10 mouse cellular contexts compared by ENCODE assay signal in the genomic region with DNA sequence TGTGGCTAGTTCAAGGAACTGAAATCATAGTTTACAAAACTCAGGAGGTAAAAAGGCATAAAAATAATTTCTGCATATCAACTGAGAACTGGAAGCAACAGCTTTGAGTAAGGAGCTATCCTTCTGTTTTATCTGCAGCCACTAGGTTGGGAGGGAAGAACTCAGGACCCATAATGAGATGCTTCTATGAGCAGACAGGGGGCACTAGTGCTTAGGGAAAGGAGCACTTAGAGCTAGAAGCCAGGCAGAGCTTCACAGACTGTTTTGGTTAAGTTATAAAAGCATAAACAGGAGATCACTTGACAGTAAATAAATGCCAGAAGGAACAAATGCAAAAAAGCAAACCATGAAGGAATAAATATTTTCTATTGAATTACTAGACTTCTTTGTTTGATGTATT. TPM values are rescaled to one million over a fixed set of nuclear protein-coding genes. Genes with fewer than 3 reads are reported as not detected.
DNase-seq lines count a peak whose midpoint lies in the region; ATAC-seq and TF ChIP-seq lines count a peak whose summit lies in the region.
"Had no signal": no experiment of that assay in that cellular context is flagged by ENCODE, and none has a peak within 500 bp of the region (broad histone marks: within the 10 kb centered on the region; RNA-seq: fewer than 3 reads in every experiment).

No protein-coding gene starts in this region.

- H3K9me3 ChIP-seq in liver, embryonic 12.5 days (replicated peaks): no peaks in the 10 kb centered on the region
- H3K9me3 ChIP-seq: midbrain, embryonic 12.5 days had no signal

- H3K4me2 ChIP-seq in liver, embryonic 12.5 days: no peak overlapping the region
- H3K4me2 ChIP-seq: midbrain, embryonic 12.5 days had no signal

- TF ChIP-seq CTCF in cerebellum, adult 2 months (IDR thresholded peaks at IDR 0.05; ENCODE audit: borderline replicate concordance, insufficient read depth, low read depth, low read length): peak; percentile 74

- no peak overlapping the region for H3K27ac ChIP-seq in liver, embryonic 12.5 days
- H3K27ac ChIP-seq in cerebellum, adult 2 months (ENCODE audit: insufficient read depth, low read length): no peak overlapping the region
- H3K27ac ChIP-seq: midbrain, embryonic 12.5 days had no signal

- no peak overlapping the region for H3K4me3 ChIP-seq in liver, embryonic 12.5 days
- no peak overlapping the region for H3K4me3 ChIP-seq in cerebellum, adult 2 months (replicated peaks; ENCODE audit: insufficient read depth, low read depth, low read length)
- H3K4me3 ChIP-seq: midbrain, embryonic 12.5 days had no signal

- no peak overlapping the region for H3K9ac ChIP-seq in liver, embryonic 12.5 days
- H3K9ac ChIP-seq: midbrain, embryonic 12.5 days had no signal

- H3K4me1 ChIP-seq in liver, embryonic 12.5 days: no peaks in the 10 kb centered on the region
- no peaks in the 10 kb centered on the region; the same call in 1 of the 2 replicates for H3K4me1 ChIP-seq in cerebellum, adult 2 months (ENCODE audit: control insufficient read depth, insufficient read depth, low read length)

- H3K36me3 ChIP-seq in liver, embryonic 12.5 days: no peaks in the 10 kb centered on the region

- H3K27me3 ChIP-seq in liver, embryonic 12.5 days (replicated peaks): no peaks in the 10 kb centered on the region
- H3K27me3 ChIP-seq in cerebellum, adult 2 months (ENCODE audit: control insufficient read depth, insufficient read depth, low read length): no peaks in the 10 kb centered on the region
- H3K27me3 ChIP-seq: midbrain, embryonic 12.5 days had no signal

- ATAC-seq in liver, embryonic 12.5 days: no peak
- ATAC-seq in hematopoietic stem cell, adult 5-6 weeks (replicated peaks in 1 of 2; ENCODE audit: insufficient read depth in 1 of 2, low FRiP score in 2 of 2, low TSS enrichment in 1 of 2, low read depth in 1 of 2, poor library complexity in 2 of 2, severe bottlenecking in 2 of 2): peak; percentile 36 to 71; a peak in 1 of 4 replicates
- peak; percentile 92 for ATAC-seq in megakaryocyte-erythroid progenitor cell, adult 5-6 weeks (replicated peaks; ENCODE audit: low FRiP score, low TSS enrichment, poor library complexity, severe bottlenecking)

- TF ChIP-seq POLR2A in cerebellum, adult 2 months (IDR thresholded peaks at IDR 0.05; ENCODE audit: borderline replicate concordance, insufficient read depth, low read length): no peak

- DNase-seq in adrenal gland, postnatal 10 days: peak; percentile 49
- DNase-seq in adrenal gland, postnatal 4 days (ENCODE audit: low spot score in 2 of 2): no peak
- peak; percentile 9 for DNase-seq in liver
- peak; percentile 41 to 70 for DNase-seq in cerebellum, adult 2 months
- DNase-seq in spleen, adult 12 weeks (ENCODE audit: low spot score): no peak

RNA-seq across cellular contexts. Expression of gene Alkbh3, which starts 44.2 kb away (rescaled TPM):
- 10 to 100 TPM; 57.2 to 67.8 TPM for total RNA-seq in adrenal gland, postnatal 10 days (2021)
- 10 to 100 TPM; 73.1 to 76.3 TPM for total RNA-seq in adrenal gland, postnatal 4 days (2021)
- 41.6 and 41.8 TPM in 2 replicates for polyA plus RNA-seq in liver, embryonic 12.5 days (2016; fragmentation: Nextera tagmentation; extraction: Ambion mirVana)
- polyA plus RNA-seq in cerebellum, adult 2 months (2012; rRNA removed): 52.7 and 54.5 TPM in 2 replicates
- 29.3 and 39.2 TPM in 2 replicates for total RNA-seq in hematopoietic stem cell, adult 5-6 weeks (2017)
- 86.0 and 122 TPM in 2 replicates for total RNA-seq in megakaryocyte-erythroid progenitor cell, adult 5-6 weeks (2014; fragmentation: Nextera tagmentation)
- total RNA-seq in megakaryocyte-erythroid progenitor cell, adult 5-6 weeks (2017): 31.9 and 36.9 TPM in 2 replicates

RNA-seq across cellular contexts. Expression of gene Gm27027, which starts 58.7 kb away (rescaled TPM):
- not detected for total RNA-seq in adrenal gland, postnatal 10 days (2021)
- total RNA-seq in adrenal gland, postnatal 4 days (2021): not detected
- not detected in 2 replicates for polyA plus RNA-seq in liver, embryonic 12.5 days (2016; fragmentation: Nextera tagmentation; extraction: Ambion mirVana)
- 0.26 and 0.57 TPM in 2 replicates for polyA plus RNA-seq in cerebellum, adult 2 months (2012; rRNA removed)
- total RNA-seq in hematopoietic stem cell, adult 5-6 weeks (2017): not detected in 2 replicates
- total RNA-seq in megakaryocyte-erythroid progenitor cell, adult 5-6 weeks (2014; fragmentation: Nextera tagmentation): not detected in 2 replicates
- not detected in 2 replicates for total RNA-seq in megakaryocyte-erythroid progenitor cell, adult 5-6 weeks (2017)
- polyA plus RNA-seq: heart, embryonic 14.5 days; midbrain, embryonic 12.5 days had no signal

Comparison
In these comparisons a context has a peak if more than half of its experiments do, and no peak if none do; other contexts are left out.
1. DNase-seq: peak in adrenal gland, postnatal 10 days (single experiment), liver (single experiment) and cerebellum, adult 2 months (2 of 2); none in adrenal gland, postnatal 4 days (0 of 2) and spleen, adult 12 weeks (single experiment).